Mouse (Mus musculus) midbrain, embryonic 12.5 days (tissue): ENCODE measurements at regions not wholly inside any gene's neighbourhood (a gene's known extent, or its start where the extent isn't known, plus 50 kb on each side); places are given as distances from the start of the nearest gene placed in this dataset. TPM values are rescaled to one million over a fixed set of nuclear protein-coding genes. Genes with fewer than 3 reads are reported as not detected.

Experiments used
- microRNA-seq: library from miRNA; unstranded; fragments of <30 nt; microRNA quantifications from one replicate; pipeline ENCODE4, GENCODE M21; 2017

Small RNA genes lying in the stretch of these regions (microRNA-seq; reads per million reads assigned to microRNA genes)
- not detected for gene Gm22401
